Mouse (Mus musculus) embryo, embryonic 10 days (tissue): ENCODE data around the gene Nsun7.
"Not testable (repeated sequence)": the region's sequence is repeated elsewhere in the genome, so short reads cannot be mapped to it uniquely, and the experiment has no call there.

Experiments used
- DNase-seq: peaks from one replicate; pipeline ENCODE4 v3.0.0-alpha.2; 2015; ENCODE audit warnings: low spot score

Gene Nsun7

DNA sequence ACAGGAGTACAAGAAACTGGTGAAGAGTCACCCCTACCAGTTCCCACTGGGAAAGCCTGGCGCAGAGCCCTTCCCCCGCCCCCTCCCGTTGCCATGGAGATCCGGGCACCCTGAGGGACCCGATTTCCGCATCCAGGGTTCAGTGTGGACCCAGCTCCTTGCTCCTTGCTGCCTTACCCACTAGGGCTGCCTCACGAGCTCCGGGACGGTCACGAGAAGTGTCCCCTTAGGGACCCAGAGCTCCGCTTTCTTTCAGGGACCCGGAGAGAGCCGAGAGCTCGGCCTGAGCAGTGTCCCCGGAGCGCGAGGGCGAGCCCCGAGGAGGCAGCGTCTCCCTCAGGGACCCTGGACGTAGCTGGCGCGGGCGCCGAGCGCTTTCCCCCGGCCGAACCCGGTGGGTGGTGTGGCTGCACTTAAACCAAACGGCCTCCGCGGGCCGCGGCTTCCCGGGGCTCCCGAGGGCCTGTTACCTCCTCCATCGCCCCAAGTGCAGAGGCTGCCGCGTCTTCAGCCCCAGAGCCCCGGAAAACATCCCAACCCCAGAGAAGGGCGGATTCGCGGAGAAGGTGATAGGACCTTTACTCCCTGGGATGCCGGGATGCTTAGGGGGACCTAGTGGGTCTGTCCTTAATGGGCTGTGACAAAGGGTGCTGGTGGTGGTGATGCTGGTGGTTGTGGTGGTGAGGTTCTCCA lies at the start of gene Nsun7:
Gene Nsun7, plus strand, starts transcription at position 142 of the 693 bp plus-strand sequence.
- peak; percentile 47 for DNase-seq

DNA sequence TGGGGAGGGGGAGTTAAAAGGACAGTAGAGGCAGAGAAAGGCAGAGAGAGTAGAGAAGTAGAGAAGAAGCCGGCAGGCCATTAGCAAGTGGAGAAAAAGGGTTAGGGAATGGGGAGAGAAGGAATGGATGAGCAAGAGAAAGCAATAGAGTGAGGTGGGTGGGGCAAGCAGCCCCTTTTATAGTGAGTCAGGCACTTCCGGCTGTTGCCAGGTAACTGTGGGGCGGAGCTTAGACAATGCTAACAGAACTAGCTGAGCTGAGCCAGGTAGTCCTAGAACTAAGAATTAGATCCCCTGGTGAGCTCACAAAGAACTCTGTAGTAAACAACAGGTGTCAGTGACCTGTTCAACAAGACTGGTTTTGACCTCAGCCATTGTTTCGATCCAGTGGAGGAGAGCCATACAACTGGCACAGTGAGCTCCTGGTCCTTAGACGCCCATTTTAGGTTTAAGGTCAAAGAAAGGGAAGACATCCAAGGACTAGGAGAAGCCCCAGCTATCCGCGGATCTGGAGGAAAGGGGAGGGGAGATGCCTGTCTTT lies 45.2 kb upstream of the Nsun7 start:
- DNase-seq, result no peak

DNA sequence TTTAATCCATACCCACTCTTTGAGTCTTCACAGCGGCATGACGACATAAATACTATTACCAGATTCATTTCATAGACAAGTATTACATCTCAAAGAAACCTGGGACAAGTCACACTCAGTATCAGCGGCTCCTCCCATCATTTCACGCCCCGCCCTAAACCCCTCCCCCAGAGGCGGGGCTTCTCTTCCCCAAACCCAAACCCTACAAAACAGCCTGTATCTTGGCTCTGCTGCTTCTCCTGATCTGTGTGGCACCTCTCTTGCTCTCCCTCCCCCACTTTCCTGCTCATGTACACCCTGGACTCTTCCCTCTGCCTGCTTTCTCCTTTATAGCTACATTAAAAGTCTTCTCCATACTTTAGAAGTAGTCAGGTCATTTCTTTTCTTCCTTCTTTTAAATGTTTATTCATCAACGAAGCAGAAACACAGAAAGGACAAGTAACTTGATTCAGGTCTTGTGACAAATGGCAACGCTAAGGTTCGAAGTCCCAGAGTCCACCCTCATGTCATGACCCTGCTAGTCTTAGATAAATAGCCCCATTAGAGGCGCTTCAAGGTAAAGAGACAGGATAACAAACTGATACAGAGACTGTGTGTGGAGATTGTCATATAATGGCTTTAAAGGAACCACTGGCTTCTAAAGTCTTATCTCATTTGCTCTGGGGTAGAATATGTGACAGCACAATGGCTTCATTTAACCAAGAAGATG lies 44.0 kb upstream of the Nsun7 start:
- DNase-seq, result no peak

DNA sequence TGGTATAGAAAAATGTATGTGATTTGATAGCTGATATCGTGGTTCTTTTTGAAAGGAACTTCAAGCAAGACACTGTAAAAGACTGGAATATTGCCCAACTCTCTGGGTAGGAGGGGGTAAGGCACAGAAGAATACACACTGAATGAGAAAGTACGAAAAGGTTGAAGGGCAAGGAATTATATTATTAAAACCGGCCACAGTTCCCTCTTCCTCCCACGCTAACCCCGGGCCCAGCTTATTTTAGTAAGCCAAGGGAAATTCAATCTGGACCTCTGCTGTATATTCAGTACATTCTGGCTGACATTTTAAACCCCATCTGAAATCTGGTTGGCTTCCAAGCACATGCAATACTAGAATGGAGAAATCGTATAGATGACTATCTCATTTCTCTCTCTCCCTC lies 40.0 kb upstream of the Nsun7 start:
- no peak for DNase-seq

DNA sequence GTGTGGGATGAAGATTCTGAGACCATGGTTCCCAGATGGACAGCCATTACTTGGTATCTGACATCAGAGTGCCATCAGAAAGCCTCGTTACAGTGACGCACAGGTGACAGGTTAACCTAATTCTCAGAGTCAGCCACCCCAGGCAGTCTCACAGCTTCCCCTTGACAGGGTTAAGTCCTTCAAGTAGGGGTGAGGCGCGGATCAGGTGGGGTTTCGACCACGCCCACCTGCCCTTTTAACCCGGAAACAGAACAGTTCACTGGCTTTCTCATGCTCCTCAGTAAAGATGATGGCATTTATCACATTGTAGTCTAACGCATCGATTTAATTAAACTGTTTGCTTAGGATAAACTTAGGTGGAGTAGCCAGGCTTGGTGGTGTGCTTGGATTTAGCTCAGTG lies 39.1 kb upstream of the Nsun7 start:
- no peak for DNase-seq

DNA sequence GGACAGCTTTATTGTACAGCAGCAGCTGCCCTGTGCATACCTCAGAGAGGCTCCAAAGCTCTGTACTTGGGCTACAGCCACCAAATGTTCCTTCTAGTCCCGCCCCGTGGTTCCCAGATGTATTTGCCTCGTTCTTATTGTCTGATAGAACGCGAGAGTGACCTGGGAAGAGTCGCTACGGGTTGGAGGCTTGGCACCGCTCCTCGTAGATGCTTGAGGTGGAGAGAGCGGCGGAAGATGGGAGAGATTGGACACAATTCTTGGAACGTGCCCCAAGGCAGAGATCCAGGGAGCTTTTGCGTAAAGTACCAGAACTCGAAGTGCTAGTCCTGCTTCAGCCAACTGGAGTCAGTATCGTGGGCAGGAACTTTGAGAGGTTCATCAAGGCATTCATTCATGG lies 36.8 kb upstream of the Nsun7 start:
- DNase-seq, result no peak

DNA sequence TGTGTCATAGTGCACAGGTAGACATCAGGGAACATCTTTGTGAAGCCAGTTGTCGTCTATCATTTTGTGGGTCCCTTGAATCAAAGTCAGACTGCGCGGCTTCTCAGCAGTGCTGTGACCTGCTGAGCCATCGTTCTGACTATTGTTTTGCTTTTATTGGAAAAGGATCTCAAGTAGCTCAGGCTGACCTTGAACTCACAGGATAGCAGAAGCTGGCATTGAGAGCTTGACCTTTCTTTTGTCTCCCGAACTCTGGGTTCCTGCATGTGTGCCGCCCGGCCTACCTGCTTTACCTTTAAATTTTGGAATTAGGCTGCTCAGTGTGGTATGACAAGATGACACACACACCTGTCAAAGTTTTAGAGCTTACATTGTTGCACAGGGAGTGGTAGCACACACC lies 33.2 kb upstream of the Nsun7 start:
- DNase-seq, result no peak

DNA sequence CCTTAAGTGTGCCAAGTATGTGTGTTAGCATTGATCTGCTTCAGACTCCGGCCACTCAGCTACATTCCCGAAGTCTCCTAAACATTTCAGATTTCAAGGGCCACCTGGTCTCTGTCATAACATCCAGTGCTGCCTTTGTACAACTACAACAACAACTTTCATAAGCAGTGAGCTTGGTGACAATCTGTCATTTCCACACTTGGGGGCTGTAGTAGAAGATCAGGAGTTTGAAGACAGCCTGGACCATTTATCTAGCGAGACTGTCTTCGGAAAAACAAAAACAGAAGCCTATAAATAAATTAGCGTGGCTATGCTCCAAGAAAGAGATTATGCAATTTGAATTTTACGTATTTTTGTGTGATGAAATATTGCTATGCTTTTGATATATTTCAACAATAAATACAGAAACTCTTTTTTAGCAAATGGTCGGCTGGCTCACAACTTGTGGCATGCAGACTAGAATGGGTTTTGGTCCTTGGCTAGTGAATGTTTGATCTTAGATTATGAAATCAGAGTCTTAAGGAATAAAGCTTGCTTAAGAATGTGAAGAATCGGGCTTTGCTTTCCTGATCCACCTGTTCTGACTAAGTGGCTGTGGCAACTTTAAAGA lies 27.9 kb upstream of the Nsun7 start:
- DNase-seq, result no peak

DNA sequence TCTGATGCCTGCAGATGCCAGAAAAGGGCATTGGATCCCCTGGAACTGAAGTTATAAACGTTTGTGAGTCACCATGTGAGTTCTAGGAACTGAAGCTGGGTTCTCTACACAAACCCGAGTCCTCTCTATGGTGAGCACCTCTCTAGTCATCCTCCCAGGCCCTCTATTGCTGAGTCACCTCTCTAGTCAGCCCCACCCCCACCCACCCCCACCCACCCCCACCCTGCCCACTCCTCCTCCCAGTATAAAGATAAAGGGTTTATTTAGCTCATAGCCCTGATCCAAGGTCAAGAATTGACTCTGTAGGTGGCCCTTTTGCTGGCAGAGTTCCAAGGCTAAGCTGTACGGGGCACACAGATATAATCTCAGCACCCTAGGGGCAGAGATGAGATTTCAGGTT lies 27.2 kb upstream of the Nsun7 start:
- no peak for DNase-seq

DNA sequence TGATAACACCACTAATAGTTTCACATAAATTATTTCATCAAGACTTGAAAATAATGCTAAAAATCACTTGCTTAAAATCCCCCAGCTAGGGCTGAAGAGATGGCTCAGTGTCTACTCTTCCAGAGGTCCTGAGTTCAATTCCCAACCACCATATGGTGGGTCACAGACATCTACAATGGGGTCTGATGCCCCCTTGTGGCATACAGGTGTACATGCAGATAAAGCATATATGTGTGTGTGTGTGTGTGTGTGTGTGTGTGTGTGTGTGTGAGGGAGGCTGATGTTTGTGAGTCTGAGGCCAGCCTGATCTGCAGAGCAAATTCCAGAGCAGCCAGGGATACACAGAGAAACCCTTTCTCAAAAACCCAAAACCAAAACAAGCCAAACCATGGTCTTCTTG lies 17.8 kb upstream of the Nsun7 start:
- DNase-seq, result no peak

DNA sequence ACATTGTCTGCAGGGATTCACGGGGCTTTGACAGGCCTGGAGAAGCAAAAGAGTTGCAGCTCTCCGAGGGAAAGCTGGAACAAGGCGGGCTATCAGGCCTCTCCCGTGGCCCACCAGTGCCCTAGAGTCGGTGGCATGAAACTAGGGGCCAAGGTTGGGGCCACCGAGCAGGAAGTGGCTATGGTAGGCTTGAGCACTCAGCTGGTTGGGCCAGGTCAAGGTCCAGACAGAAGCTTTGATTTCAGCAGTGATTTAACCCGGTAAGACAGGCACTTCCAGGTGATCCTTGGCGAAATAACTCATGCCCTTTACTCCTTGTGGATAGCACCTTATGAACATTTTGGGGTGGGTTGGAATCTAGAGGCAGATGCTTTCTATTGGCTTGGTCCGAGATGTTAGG lies 16.2 kb upstream of the Nsun7 start:
- DNase-seq, result no peak

DNA sequence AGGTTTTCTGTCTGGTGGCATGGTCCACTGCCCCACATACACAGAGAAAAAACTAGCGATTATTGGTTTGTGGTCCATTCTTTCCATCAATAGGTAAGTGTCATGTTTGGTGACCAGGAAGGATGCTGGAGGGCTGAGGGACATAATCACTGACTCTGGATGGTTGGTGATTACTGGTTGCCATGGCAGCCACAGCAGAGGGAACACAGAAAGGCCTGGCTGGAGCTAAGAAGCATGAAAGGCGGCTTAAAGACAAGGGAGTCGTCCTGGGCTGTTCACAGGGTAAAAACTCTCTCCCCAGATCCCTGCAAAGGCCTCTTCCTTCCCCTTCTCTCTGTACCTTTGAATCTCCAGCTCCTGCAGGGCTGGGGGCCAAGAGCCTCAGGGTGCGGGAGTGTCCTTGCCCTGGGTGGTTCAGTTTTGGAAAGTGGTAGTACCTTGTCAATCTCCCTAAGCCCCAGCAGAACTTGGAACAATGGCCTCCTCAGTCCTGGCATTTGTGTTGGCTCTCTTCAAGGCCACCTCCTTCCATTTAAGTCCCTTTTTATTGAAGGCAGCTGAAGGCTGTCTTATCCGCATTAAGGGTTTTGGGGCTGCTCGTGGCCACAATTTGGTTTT lies 15.5 kb upstream of the Nsun7 start:
- DNase-seq, result peak; percentile 51

DNA sequence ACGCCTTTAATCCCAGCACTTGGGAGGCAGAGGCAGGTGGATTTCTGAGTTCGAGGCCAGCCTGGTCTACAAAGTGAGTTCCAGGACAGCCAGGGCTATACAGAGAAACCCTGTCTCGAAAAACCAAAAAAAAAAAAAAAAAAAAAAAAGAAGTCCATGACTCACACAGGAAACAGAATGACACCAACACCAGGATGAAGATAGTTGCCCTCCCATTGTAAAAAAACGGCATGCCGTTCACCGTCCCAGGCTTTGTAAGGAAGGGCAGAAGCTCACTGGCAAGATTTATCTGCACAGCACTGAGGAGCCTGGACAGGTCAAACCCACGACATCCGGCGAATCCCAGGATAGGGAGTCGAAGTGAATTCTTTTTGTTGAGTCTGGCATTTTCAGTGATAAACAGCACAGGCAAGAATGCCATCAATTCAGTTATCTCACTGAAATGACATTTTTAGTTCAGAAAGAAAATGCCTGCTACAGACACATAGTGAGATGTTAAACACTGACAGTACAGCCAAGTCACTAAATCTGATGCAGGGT lies 13.7 kb upstream of the Nsun7 start:
- DNase-seq, result no peak

DNA sequence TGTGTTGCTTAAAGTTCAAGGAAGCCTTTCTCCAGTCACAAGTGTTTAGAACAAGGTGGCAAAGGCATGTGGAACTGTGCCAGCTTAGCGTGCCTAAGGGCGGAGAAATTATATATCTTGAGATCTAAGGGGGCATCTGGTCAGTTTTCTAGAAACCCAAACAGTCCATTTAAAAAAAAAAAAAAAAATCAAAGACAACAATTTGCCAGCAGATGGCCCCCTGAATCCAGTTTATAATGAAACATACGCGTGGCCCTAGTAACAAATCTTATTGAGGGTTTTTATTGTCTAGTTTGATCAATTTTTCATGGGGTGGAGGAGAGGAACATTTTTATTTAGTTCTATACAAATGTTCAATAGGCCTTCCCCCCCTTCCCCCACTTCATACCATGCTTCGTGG lies 6.5 kb upstream of the Nsun7 start:
- no peak for DNase-seq

DNA sequence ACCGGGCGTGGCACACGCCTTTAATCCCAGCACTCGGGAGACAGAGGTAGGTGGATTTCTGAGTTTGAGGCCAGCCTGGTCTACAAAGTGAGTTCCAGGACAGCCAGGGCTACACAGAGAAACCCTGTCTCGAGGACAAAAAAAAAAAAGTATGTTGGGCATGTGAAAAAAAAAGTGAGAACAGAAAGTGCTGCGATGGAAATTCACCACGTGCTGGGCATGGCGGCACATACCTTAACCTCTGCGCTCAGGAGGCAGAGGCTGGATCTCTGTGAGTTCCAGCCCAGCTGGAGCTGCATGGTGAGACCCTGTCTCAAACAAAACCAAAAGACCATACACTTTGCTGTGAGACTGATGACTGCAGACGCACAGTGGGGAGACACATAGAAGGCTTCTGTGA lies 4.7 kb upstream of the Nsun7 start:
- no peak for DNase-seq

DNA sequence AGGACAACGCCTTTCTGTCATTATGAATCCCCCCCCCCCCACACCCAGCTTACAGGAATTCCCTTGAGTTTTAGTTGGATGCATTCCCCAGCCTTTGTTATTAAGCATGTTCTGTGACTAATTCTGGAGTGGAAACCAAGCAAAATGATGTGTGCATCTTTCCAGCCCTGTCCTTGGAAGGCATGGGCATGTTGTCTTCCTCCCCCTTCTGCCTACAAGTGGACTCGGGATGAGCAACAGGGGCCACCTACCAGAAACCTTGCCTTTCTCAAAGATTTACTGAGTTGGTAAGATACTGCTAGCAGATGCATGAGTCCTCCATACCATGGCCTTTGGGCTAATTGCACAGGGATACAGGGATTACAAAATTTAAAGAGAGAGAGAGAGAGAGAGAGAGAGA lies 697 bp upstream of the Nsun7 start:
- DNase-seq, result no peak

DNA sequence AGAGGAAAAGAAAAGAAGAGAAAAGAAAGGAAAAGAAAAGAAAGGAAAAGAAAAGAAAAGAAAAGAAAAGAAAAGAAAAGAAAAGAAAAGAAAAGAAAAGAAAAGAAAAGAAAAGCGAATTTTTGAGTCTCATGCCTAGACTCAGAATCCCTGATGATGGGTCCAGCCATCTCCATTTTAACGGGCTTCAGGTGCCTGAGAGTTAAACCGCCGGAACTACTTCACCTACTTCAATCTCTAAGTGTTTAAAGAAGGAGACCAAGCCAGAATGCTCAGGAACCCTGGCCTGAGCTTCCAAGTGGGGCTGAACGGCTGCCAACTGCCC lies 304 bp upstream of the Nsun7 start:
- DNase-seq, result not testable (repeated sequence)

DNA sequence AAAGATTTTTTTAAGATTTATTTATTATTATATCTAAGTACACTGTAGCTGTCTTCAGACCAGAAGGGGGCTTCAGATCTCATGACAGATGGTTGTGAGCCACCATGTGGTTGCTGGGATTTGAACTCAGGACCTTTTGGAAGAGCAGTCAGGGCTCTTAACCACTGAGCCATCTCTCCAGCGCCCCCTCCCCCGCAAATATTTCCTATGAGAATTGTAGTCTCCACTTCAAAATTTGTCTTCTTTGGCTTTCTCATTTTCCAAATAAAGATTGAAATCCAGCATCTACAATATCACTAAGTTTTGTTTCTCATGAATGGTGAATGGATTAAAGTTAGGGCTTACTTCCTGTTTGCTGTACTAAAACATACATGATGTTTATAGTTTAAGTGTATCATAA lies 2.8 kb downstream of the Nsun7 start:
- DNase-seq, result no peak

DNA sequence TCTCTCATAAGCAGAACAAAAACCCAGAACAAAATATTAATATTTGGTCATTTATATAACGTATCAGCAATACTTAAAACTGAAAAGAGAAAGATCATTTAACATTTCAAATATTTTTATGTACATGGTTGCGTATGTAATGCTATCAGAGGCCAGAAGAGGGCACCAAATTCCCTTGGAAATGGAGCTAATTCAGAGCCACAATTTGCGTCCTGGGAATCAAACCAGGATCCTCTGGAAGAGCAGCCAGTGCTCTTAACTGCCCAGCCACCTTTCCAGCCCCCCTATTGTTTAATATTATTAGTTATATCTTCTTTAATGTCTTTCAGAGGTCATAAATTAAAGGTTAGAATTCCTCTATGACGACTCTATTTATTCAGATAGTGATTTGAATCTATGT lies 3.7 kb downstream of the Nsun7 start:
- peak; percentile 72 for DNase-seq

DNA sequence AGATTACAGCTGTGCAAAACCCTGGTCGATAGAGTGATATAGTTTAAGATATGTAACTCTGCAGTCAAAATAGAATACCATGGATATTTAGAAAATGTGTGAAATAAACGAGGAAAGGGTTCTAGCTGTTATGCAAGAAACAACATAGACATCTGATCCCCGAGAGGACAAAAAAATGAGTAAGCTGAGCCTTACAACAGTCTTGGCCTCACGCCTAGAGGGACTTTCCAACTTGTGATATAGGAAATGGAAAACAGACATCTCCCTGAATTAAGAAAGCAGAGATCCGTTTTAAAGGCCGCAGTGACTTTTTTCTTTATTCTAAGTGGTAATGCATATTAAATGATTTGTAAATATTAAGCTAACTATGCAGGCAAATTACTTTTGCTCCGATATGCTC lies 9.9 kb downstream of the Nsun7 start:
- no peak for DNase-seq

DNA sequence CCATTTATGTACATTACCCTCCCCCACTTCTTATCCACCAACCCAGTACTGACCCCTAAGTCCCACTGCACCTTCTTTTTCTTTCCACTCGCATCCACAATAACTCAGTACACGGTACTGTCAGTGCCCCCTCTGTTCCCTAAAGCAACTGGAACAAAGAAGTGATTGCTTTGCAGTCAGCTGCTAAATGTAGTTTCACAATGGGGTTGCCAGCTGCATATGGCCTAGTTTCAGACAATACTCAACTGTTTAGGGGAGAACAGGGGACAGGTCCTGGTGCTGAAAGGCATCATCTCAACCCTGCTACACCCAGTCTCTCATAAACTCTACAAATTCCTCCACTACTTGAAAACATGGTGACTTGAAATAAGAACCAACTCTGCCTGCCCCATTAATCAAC lies 11.4 kb downstream of the Nsun7 start:
- no peak for DNase-seq

DNA sequence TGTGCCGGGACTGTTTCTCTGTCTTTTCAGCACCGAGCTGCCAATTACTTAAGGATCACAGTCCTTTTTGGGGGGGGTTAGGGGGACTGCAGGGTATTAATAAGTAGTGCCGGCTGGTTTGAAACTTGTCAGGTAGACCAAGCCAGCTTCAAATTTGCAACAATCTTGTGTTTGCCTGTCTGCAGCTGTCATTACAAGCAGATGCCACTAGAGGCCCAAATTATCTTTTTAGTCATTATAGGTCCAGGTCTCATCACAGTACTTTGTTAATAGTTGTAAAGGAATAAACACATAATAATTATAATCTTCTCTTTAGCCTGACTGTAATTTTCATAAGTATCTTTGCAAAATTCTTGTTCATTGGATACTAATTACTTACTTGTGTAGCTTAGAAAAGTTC lies 14.7 kb downstream of the Nsun7 start:
- no peak for DNase-seq

DNA sequence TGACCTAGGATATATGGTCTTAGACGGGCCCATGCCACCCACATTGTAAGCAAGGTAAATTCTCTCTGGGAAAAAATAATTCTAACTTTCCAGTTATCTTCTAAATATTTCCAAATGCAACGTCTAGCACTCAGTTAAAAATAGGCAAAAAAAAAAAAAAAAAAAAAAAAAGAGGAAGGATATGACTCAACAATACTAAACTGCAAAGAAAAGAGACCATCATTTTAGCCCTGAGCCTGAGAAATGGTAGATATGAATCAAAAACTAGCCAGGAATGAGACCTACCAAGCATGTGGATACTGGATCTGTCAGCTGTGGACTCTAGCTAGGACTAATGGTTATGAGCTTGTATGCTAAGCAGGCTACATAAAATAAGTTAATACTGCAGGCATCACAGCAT lies 20.0 kb downstream of the Nsun7 start:
- no peak for DNase-seq
